Mouse (Mus musculus): ENCODE results near the gene Kantr.

Kantr gene

DNA sequence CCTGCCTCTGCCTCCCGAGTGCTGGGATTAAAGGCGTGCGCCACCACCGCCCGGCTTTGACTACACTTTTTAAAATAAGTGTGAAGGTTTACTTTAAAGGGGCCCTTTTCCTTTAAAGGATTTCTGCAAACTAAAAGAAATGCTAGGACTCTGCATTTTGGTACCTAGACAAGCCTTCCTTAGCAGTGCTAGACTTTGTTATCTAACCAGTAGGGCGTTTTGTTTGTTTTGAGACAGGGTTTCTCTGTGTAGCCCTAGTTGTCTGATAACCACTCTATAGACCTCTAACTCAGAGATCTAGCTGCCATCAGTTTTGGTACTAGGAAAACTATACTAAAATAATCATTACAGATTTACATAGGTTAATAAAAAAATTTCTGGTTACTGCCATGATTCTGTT, 47.9 kb downstream of the Kantr start:
- no peak for DNase-seq (ENCODE audit: low spot score)

DNA sequence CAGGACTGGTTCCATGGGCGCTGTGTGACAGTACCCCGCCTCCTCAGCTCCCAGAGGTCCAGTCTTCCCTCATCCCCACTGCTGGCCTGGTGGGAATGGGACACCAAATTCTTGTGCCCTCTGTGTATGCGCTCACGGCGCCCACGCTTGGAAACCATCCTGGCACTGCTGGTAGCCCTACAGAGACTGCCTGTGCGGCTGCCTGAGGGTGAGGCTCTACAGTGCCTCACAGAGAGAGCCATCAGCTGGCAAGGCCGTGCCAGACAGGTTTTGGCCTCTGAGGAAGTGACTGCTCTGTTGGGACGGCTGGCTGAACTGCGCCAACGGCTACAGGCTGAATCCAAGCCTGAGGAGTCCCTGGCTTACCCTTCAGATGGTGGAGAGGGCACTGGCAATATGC, 56.1 kb downstream of the Kantr start:
- DNase-seq (ENCODE audit: low spot score), result no peak

Data from left cerebral cortex, adult 11 months (tissue).